Mouse (Mus musculus) embryonic stem cell, embryonic (primary cell): Measurements from ENCODE around the gene Ptma.

Experiments used
- CTCF ChIA-PET, 4 experiments: fragments of 300-600 bp in 2 of 4; fragments of 350-600 bp in 2 of 4; sonication (Branson Sonifier 250); formaldehyde crosslinking; loops; one replicate each; lab custom pipeline; 2022; ENCODE audit warnings: inconsistent platforms in 2 of 4; lab: Charles Lee
- POLR2A ChIA-PET, 4 experiments: fragments of 300-600 bp in 2 of 4; fragments of 350-600 bp in 2 of 4; sonication (Branson Sonifier 250); formaldehyde crosslinking; loops; one replicate each; lab custom pipeline; 2022; ENCODE audit warnings: antibody characterized with exemption in 4 of 4, inconsistent platforms in 1 of 4; lab: Charles Lee

Gene Ptma

DNA sequence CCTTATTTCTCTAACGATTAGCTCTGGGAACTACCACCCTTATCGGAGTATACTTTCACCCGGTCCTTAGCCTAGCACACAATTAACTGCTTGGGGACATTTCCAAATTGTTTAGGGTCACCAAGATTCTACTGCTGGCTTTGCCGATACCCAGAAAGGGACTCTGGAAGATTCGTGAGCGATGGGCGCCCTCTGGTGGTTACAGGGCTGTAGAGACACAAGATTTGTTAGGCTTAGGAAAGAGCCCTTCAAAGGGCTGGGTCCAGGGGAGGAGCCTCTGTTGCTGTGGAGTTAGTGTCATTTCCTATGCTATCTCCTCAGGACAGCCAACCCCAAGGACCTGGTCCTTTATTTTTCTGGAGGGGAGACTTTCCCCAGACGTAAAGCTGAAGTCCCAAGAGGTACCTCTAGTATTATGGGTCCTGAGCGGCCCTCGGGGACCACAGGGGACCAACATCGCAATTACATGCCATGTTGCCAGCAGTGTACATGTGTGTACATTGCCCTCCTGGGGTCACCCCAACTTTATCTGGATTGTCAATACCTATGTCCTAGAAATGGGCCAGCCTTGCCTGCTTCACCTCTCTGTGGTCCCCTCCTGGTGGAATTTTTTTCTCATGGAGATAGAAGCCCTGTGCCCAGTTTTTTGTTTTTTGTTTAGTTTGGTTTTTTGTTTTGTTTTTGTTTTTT is 6.0 kb downstream of the Ptma start:
- ChIA-PET CTCF (interaction anchor here (0.5 to 4.3 kb wide), 34 partner anchors 9 to 143 kb away, joined by 3 to 79 read pairs (median 5); no protein-coding TSS in a partner anchor), POLR2A (interaction anchor here (0.5 to 42.4 kb wide), 66 partner anchors 8 to 189 kb away, joined by 3 to 3848 read pairs (median 5); partner anchors contain the start of genes Ncl (in 2 of the 4), Pde6d (in 2 of the 4) and Cops7b (in 1 of the 4))

DNA sequence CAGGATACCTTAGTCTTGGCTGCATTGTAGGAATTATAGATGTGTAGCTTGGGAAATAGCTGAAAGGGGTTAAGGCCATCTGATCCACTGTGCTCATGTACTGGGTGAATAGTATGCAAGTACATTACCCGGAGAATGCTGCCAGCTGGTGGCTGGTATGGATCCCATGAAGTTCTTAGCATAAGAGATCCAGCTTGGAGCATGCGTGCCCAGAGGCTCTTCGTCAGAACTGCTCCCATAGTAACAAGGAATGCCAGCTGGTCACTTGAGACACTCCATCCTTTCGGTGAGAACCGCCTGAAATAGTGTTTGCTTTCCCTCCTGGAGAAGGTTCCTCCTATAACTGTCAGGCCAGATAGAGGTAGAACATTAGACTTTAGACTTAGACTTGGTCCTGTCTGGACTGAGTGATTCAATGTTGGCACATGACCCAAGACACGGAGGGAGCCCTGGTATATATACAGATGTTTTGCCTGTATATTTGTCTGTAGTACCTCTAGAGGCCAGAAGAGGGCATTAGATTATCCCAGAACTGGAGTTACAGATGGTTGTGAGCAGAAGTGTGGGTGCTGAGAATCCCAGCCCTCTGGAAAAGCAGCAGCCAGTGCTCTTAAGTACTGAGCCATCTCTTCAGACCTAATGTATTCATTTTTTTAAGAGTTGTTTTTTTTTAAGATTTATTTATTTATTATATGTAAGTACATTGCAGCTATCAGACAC is 7.0 kb downstream of the Ptma start:
- ChIA-PET CTCF (interaction anchor here (0.6 to 4.3 kb wide), 20 partner anchors 9 to 132 kb away, joined by 3 to 79 read pairs (median 5); no protein-coding TSS in a partner anchor), POLR2A (interaction anchor here in 3 of 4 experiments (0.5 to 42.4 kb wide), 24 partner anchors 10 to 174 kb away, joined by 3 to 3848 read pairs (median 5); partner anchors contain the start of genes Ncl (in 2 of the 3) and Pde6d (in 1 of the 3))

DNA sequence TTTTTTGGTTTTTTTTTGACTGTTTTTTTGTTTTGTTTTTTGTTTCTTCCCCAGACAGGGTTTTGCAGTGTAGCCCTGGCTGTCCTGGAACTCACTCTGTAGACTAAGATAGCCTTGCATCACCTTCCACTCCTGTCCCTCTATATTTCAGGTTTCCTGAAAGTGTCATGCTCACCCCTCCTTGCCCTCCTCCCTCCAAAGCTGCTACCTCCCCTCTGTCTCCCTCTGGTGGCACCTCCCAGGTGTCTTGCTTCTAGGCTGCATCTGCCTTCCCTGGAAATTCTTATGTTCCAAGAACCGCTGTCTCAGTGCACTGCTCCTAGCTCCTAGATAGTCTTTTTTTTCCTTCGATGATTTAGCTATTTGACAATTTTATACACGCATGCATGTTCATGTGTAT is 11.9 kb downstream of the Ptma start:
- ChIA-PET POLR2A (interaction anchor here (0.7 to 16.7 kb wide), 34 partner anchors 9 to 179 kb away, joined by 3 to 148 read pairs (median 4); partner anchors contain the start of genes Ptma (in 3 of the 4), Cops7b (in 1 of the 4), Ncl (in 1 of the 4) and Pde6d (in 1 of the 4)), CTCF (interaction anchor here (0.6 to 2.6 kb wide), 27 partner anchors 10 to 350 kb away, joined by 3 to 9 read pairs (median 3); partner anchors contain the start of genes Cops7b (in 1 of the 4), Pde6d (in 1 of the 4) and Ptma (in 1 of the 4))

DNA sequence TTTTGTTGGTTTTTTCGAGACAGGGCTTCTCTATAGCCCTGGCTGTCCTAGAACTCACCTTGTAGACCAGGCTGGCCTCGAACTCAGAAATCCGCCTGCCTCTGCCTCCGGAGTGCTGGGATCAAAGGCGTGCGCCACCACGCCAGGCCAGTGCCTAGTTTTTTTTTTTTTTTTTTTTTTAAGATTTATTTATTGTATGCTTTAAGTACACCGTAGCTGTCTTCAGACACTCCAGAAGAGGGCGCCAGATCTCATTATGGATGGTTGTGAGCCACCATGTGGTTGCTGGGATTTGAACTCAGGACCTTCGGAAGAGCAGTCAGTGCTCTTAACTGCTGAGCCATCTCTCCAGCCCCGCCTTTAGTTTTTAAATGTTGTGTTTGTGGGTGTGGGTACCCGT is 13.1 kb downstream of the Ptma start:
- CTCF ChIA-PET = interaction anchor here (0.6 to 2.6 kb wide), 27 partner anchors 10 to 547 kb away, joined by 3 to 10 read pairs (median 4); partner anchors contain the start of gene Ptma (in 1 of the 4)
- POLR2A ChIA-PET = interaction anchor here (0.5 to 16.7 kb wide), 25 partner anchors 8 to 180 kb away, joined by 3 to 148 read pairs (median 5); partner anchors contain the start of genes Ptma (in 3 of the 4) and Ncl (in 1 of the 4)

DNA sequence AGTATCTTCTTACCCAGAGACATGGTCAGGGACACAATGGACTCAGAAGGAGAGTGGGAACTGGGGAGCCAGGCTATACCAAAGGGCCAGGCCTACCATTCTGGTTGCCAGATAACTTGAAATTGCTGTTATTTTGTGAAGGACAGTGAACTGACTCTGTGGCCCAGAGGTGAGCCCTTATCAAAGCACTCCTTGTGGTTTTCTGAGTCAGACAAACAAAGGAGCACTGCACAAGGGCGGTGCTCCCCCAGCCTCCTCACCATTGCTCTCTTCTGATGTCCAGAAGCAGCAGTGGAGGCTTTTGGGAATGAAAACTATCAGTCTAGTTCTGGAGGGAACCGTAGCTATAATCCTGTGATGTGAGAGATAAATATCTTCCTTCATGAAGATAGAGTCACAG is 16.1 kb downstream of the Ptma start:
- ChIA-PET POLR2A (interaction anchor here in 2 of 4 experiments (0.7 to 16.7 kb wide), 5 partner anchors 10 to 76 kb away, joined by 3 to 148 read pairs (median 4); partner anchors contain the start of gene Ptma (in 2 of the 2)), CTCF (interaction anchor here in 1 of 4 experiments (1.6 kb wide), 1 partner anchor 10 kb away, joined by 4 read pairs; no protein-coding TSS in a partner anchor)

DNA sequence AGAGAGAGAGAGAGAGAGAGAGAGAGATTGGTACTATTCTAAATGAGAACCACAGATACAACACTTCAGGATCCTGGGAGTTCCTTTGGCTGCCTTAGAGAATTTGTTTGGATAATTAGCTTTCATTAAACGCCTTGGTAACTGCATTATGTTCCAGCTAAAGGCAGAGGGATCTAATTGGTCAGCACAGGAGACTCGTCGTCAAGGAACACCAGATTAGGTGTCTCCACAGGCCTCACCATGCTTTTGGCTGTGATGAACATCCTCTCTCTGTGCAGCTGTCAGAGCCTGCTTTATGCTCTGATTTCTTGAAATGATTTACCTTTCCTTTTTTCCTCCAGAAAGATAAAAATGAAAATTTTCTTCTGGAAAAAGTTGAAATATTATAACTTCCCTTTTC is 20.3 kb downstream of the Ptma start:
- POLR2A ChIA-PET = interaction anchor here in 1 of 4 experiments (1.0 to 16.7 kb wide), 4 partner anchors 9 to 187 kb away, joined by 3 to 148 read pairs (median 4); partner anchors contain the start of genes Ncl and Ptma
- CTCF ChIA-PET = no interaction called here

DNA sequence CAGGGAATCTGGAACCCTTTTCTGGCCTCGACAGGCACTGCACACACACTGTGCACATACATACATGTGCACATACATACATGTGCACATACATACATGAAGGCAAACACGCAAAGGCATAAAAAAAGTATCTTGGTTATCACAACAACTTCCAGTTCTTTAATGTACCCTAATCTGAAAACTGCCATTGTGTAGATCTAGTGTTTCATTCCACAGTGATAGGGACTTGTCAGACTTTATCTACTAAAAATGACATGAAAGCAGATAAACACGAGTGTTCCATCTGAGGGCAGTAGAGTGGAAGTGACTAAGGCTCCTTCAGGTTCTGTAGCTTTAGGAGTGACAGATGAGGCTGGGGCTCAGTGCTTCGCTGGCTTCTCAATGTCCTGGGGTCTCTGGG is 24.8 kb downstream of the Ptma start:
- ChIA-PET POLR2A (interaction anchor here in 3 of 4 experiments (0.6 to 16.7 kb wide), 13 partner anchors 9 to 192 kb away, joined by 3 to 148 read pairs (median 6); partner anchors contain the start of genes Ncl (in 1 of the 3) and Ptma (in 1 of the 3)), CTCF (interaction anchor here in 2 of 4 experiments (0.6 to 1.4 kb wide), 4 partner anchors 13 to 433 kb away, joined by 3 to 5 read pairs (median 4); no protein-coding TSS in a partner anchor)

DNA sequence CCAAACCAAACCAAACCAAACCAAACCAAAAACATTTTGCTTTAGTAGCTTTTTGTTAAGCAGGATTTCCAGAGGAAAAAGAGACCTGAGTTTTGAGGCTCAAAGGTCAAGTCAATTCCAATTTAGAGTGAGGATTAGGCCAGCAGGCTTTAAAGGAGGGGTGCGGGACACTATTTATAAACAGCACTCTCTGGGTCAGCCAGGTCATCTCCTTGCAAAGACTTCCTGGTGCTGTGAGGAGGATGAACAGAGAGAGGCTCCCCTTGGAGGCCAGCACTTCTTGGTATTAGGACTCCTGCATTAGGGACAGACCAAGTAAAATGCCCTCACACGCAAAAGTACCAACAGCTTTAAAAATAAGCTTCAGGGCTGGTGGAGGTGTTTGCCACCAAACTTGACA is 25.4 kb downstream of the Ptma start:
- ChIA-PET CTCF (interaction anchor here in 2 of 4 experiments (0.5 to 0.6 kb wide), 2 partner anchors 135 to 433 kb away, joined by 3 to 7 read pairs; no protein-coding TSS in a partner anchor), POLR2A (interaction anchor here in 3 of 4 experiments (0.6 to 16.7 kb wide), 9 partner anchors 9 to 118 kb away, joined by 3 to 148 read pairs (median 3); partner anchors contain the start of gene Ptma (in 1 of the 3))

DNA sequence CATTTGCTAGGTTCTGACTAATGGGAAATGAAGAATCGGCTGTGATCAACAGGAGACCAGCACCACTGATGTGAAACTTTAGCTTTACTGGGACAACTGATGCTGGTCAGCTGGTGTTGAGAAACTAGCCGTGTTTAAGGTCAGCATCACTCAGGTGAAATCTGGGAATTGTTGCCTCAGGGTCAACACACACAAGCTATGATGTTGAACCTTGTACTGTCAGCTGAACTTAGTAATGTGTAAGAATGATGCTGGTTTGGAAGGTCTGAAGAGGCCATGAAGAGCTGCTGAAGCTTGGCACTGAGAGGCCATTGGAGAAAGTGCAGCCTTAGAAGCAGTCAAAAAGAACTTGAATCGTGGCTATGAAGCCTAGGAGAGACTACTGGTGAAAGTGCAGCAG is 29.1 kb downstream of the Ptma start:
- POLR2A ChIA-PET = interaction anchor here in 3 of 4 experiments (0.6 to 3.0 kb wide), 14 partner anchors 17 to 196 kb away, joined by 3 to 9 read pairs (median 4); partner anchors contain the start of genes Ptma (in 3 of the 3), Pde6d (in 2 of the 3), Cops7b (in 1 of the 3) and Ncl (in 1 of the 3)
- CTCF ChIA-PET = interaction anchor here in 3 of 4 experiments (0.6 to 1.2 kb wide), 4 partner anchors 44 to 512 kb away, joined by 3 read pairs; no protein-coding TSS in a partner anchor

DNA sequence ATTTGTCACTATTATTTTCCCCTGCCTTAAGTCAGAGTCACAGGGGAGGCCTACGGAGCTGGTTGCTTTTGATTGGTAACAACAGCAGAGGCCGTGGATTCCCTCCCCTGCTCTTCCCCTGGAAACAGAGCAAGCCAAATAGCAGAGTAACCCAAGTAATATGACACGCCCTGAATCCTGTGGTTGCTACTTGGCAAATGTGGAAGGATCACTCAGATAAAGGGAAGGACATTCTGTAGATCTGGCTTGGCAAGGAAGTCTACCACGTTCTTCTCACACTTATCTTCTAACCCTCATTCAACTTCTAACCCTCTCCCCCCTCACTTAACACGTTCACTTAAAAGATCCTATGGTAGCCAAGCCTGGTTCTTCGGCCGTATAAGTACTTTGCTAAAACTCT is 31.3 kb downstream of the Ptma start:
- CTCF ChIA-PET = no interaction called here
- POLR2A ChIA-PET = no interaction called here

DNA sequence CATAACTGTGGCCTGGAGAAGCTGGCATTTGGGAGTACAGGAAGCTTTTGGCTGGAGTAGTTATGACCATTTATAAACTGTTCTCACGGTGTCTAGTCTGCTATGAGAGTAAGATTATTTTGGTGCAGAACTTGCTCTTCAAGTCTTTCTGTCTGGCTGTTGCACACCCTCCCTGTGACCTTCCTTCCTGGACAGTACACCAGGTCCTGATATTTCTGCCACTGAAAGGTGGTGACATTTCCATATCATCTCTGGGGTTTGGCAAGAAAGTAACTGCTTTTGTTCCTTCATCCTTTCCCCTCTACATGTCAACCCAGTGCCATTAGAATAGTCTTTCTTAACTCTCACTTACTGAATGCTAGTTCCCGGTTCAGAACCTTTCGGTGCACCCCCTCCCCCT is 32.7 kb downstream of the Ptma start:
- CTCF ChIA-PET = interaction anchor here in 1 of 4 experiments (0.5 kb wide), 1 partner anchor 39 kb away, joined by 3 read pairs; no protein-coding TSS in a partner anchor
- POLR2A ChIA-PET = interaction anchor here in 1 of 4 experiments (1.1 kb wide), 1 partner anchor 9 kb away, joined by 3 read pairs; no protein-coding TSS in a partner anchor

DNA sequence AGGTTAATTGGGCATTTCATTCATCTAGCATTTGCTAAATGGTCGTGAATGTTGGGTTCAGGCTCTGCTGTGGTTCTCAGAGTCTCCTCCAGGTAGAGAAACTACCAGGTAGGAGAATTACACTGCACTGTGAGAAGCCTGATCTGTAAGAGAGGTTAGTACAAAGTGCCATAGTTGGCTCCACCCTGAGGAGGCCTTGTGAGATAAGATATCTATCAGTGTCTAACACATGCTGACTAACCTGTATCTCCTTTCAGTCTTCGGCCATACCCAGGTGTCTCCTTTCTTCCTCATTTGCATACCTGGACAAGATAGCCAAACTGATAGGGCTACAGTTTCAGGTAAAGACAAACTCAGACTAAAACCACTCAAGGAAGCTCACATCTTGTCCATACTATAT is 36.1 kb downstream of the Ptma start:
- POLR2A ChIA-PET = interaction anchor here in 3 of 4 experiments (0.6 to 2.3 kb wide), 8 partner anchors 13 to 224 kb away, joined by 3 to 15 read pairs (median 4); partner anchors contain the start of gene Ptma (in 1 of the 3)
- CTCF ChIA-PET = interaction anchor here (0.6 to 1.2 kb wide), 5 partner anchors 15 to 473 kb away, joined by 3 to 7 read pairs (median 3); no protein-coding TSS in a partner anchor

DNA sequence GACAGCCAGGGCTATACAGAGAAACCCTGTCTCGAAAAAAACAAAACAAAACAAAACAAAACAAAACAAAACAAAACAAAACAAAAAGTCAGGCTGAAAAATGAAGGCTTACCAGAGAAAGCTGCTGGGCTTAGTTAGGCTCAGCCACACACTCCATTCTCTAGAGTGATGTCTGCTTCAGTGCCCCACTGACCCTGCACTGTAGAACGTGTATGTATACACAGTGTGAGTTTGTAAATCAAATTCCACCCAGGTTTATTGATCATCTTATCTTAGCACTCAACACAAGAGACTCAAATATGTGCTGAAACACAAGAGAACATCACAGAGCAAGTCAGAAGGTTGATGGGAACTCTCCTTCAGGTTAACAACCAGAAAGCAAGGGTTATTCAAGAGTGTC is 41.9 kb downstream of the Ptma start:
- ChIA-PET POLR2A (interaction anchor here in 3 of 4 experiments (1.3 to 3.2 kb wide), 4 partner anchors 13 to 209 kb away, joined by 3 to 9 read pairs (median 4); partner anchors contain the start of genes Ptma (in 2 of the 3), Ncl (in 1 of the 3) and Pde6d (in 1 of the 3)), CTCF (interaction anchor here in 1 of 4 experiments (0.6 kb wide), 1 partner anchor 734 kb away, joined by 3 read pairs; no protein-coding TSS in a partner anchor)

DNA sequence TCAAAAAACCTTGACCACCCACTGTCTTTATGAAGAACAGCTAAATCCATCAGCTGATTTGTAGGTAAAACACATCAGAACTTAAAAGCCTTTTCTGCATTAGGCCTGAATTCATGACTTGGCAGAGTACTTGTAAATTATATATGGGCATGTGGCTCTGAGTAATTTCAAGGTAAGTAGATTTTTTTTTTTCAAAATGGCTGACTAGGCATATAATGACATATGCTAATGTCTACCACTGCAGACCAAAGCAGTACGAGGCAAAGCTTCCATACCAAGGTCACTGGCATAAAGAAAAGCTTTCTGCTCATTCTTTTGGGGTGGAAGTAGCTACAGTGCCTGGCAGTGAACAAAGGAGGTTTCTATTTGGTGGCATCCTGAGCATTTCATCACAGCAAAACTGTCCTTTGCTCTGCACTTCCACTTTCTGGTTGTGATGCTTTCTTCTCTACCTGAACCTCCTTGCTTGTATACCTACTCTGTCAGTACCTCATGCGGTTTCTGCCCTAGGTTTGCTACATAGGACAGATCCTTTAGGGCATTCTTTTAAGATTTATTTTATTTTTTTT is 42.9 kb downstream of the Ptma start:
- POLR2A ChIA-PET = interaction anchor here in 3 of 4 experiments (1.0 to 3.2 kb wide), 5 partner anchors 12 to 210 kb away, joined by 3 to 9 read pairs (median 3); partner anchors contain the start of genes Ptma (in 2 of the 3), Ncl (in 1 of the 3) and Pde6d (in 1 of the 3)
- CTCF ChIA-PET = no interaction called here

DNA sequence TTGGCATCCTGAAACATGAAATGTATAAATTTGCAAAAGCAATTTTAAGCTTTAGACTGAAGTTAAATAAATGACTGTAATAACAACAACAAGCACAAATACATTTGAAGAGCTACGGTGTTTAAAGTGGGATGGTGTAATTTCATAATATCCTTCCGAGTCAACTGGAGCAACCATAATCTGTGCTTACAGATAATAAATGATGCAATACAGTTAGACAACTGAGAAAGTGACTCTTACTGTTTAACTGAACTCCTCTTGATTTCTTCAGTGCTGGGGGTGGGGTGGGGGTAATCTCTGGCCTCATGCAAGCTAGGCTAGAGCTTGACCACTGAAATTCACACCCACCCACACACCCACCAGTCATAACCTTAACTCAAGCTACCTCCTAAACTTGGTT is 44.9 kb downstream of the Ptma start:
- ChIA-PET CTCF (interaction anchor here in 1 of 4 experiments (0.6 kb wide), 1 partner anchor 313 kb away, joined by 5 read pairs; no protein-coding TSS in a partner anchor), POLR2A (interaction anchor here in 3 of 4 experiments (0.9 to 3.2 kb wide), 5 partner anchors 10 to 67 kb away, joined by 3 to 9 read pairs (median 4); partner anchors contain the start of genes Pde6d (in 1 of the 3) and Ptma (in 1 of the 3))

DNA sequence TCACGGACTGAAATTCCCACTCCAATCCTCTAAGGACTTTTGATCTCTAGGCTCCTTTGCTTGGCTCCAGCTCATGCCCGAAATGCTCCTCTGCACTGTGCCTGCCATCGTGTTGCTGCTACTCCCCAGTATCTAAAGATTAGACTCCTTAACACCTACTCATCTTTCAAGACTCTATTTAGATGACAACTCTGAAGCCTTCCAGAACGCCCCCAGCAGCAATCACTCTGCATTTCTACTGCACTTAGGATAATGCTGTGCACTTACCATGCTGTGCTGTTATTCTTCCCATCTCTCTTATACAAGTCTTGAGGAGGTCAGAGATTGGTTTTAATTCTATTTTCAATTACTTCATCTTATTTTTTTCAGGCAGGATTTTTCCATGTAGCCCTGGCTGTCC is 45.4 kb downstream of the Ptma start:
- ChIA-PET POLR2A (interaction anchor here in 1 of 4 experiments (1.5 kb wide), 2 partner anchors 10 to 46 kb away, joined by 4 to 6 read pairs; partner anchors contain the start of genes Cops7b, Pde6d and Ptma), CTCF (no interaction called here)
